Mouse (Mus musculus) right cerebral cortex, adult 18-20 months (tissue): ENCODE data around the gene Crygd.
"Not testable (repeated sequence)": the region's sequence is repeated elsewhere in the genome, so short reads cannot be mapped to it uniquely, and the experiment has no call there.

Experiments used
- DNase-seq: peaks from one replicate; pipeline ENCODE4 v3.0.0; 2022; ENCODE audit warnings: mixed read lengths

Gene Crygd

GRCm38 (mm10) chr1:65063352-65063751 is at the start of gene Crygd:
TSS of gene Crygd (minus strand) at chr1:65063452.
- DNase-seq: no peak

GRCm38 (mm10) chr1:65112807-65113196 is 49.5 kb upstream of the Crygd start:
- DNase-seq: no peak

- peak; percentile 76 for DNase-seq
Measured at GRCm38 (mm10) chr1:65112031-65112806, 49.0 kb upstream of the Crygd start.

- no peak for DNase-seq
Measured at GRCm38 (mm10) chr1:65109756-65110435, 46.6 kb upstream of the Crygd start.

- no peak for DNase-seq
Measured at GRCm38 (mm10) chr1:65109196-65109595, 45.9 kb upstream of the Crygd start.

GRCm38 (mm10) chr1:65107654-65108279 is 44.5 kb upstream of the Crygd start:
- no peak for DNase-seq

GRCm38 (mm10) chr1:65103273-65103672 is 40.0 kb upstream of the Crygd start, which contains the start of gene Cryga:
TSS of gene Cryga (minus strand) at chr1:65103373.
- no peak for DNase-seq

GRCm38 (mm10) chr1:65096953-65097352 is 33.7 kb upstream of the Crygd start:
- DNase-seq: no peak

- DNase-seq: no peak
Measured at GRCm38 (mm10) chr1:65091566-65091965, 28.3 kb upstream of the Crygd start.

GRCm38 (mm10) chr1:65090370-65090769 is 27.1 kb upstream of the Crygd start:
- no peak for DNase-seq

GRCm38 (mm10) chr1:65088567-65089356 is 25.5 kb upstream of the Crygd start:
- no peak for DNase-seq

- no peak for DNase-seq
Measured at GRCm38 (mm10) chr1:65082188-65082587, 18.9 kb upstream of the Crygd start, which contains the start of gene Crygb. TSS of gene Crygb (minus strand) at chr1:65082288.

- DNase-seq: no peak
Measured at GRCm38 (mm10) chr1:65075607-65076006, 12.4 kb upstream of the Crygd start.

GRCm38 (mm10) chr1:65073589-65073988 is 10.3 kb upstream of the Crygd start, which contains the start of gene Crygc:
TSS of gene Crygc (minus strand) at chr1:65073689.
- no peak for DNase-seq

- DNase-seq: no peak
Measured at GRCm38 (mm10) chr1:65067842-65068241, 4.6 kb upstream of the Crygd start.

- DNase-seq: no peak
Measured at GRCm38 (mm10) chr1:65064201-65064600, 949 bp upstream of the Crygd start.

- no peak for DNase-seq
Measured at GRCm38 (mm10) chr1:65052140-65052539, 11.1 kb downstream of the Crygd start.

- no peak for DNase-seq
Measured at GRCm38 (mm10) chr1:65051696-65052095, 11.6 kb downstream of the Crygd start.

- DNase-seq: not testable (repeated sequence)
Measured at GRCm38 (mm10) chr1:65050952-65051351, 12.3 kb downstream of the Crygd start, which contains the start of gene Cryge. TSS of gene Cryge (minus strand) at chr1:65051149.

GRCm38 (mm10) chr1:65048781-65049180 is 14.5 kb downstream of the Crygd start:
- peak; percentile 21 for DNase-seq

GRCm38 (mm10) chr1:65046401-65047109 is 16.7 kb downstream of the Crygd start:
- DNase-seq: peak; percentile 21

GRCm38 (mm10) chr1:65043433-65043832 is 19.8 kb downstream of the Crygd start:
- no peak for DNase-seq
